Mouse (Mus musculus) cortical plate, adult 2 months (tissue): ENCODE measurements at regions not wholly inside any gene's neighbourhood (a gene's known extent, or its start where the extent isn't known, plus 50 kb on each side); places are given as distances from the start of the nearest gene placed in this dataset.

ENCODE experiments used
- H3K27ac ChIP-seq: fragments of 200-500 bp; 2 replicates; pipeline ENCODE4 v1.5.1; 2012; ENCODE audit warnings: low read length, control low read depth, inconsistent platforms; ENCODE audit not compliant: insufficient read depth
- H3K4me1 ChIP-seq: fragments of 200-500 bp; 2 replicates; pipeline ENCODE4 v1.6.1; 2011; ENCODE audit warnings: low read length; ENCODE audit not compliant: control insufficient read depth, insufficient read depth
- H3K4me3 ChIP-seq: fragments of 200-500 bp; 2 replicates; pipeline ENCODE4 v1.5.1; 2011; ENCODE audit warnings: mild to moderate bottlenecking, low read length, control low read depth; ENCODE audit not compliant: insufficient read depth
- CTCF ChIP-seq: fragments of 200-500 bp; IDR thresholded peaks from 2 replicates; pipeline ENCODE4 v1.5.1; 2011; ENCODE audit warnings: mild to moderate bottlenecking, control low read depth, low read length; ENCODE audit not compliant: insufficient read depth; ENCODE audit errors: extremely low read depth
- POLR2A ChIP-seq: fragments of 200-500 bp; IDR thresholded peaks from 2 replicates; pipeline ENCODE4 v1.6.1; 2011; ENCODE audit warnings: mild to moderate bottlenecking, low read length, control low read depth; ENCODE audit not compliant: insufficient read depth; ENCODE audit errors: extremely low read depth

- Histone ChIP-seq H3K27ac (no peak overlapping the region), H3K4me1 (no peaks in the 10 kb centered on the region), H3K4me3 (no peak overlapping the region)
- TF ChIP-seq POLR2A (no peak), CTCF (peak; percentile 70)
These were observed 251.5 kb downstream of the Sp3 start for GRCm38 (mm10) chr2:72728699-72729098.

- TF ChIP-seq POLR2A: no peak
- TF ChIP-seq CTCF: no peak
- Histone ChIP-seq H3K4me1 (no peaks in the 10 kb centered on the region), H3K4me3 (no peak overlapping the region), H3K27ac (no peak overlapping the region)
These were observed 246.9 kb downstream of the Sp3 start for GRCm38 (mm10) chr2:72733371-72733770.

GRCm38 (mm10) chr2:72735035-72735434 is 245.2 kb downstream of the Sp3 start:
- Histone ChIP-seq H3K4me3 (no peak overlapping the region), H3K27ac (no peak overlapping the region), H3K4me1 (no peaks in the 10 kb centered on the region)
- TF ChIP-seq POLR2A (no peak), CTCF (no peak)

- no peak for TF ChIP-seq CTCF
- TF ChIP-seq POLR2A: no peak
- H3K4me1 ChIP-seq: no peaks in the 10 kb centered on the region
- no peak overlapping the region for H3K4me3 ChIP-seq
- H3K27ac ChIP-seq: no peak overlapping the region
These were observed 243.6 kb downstream of the Sp3 start for GRCm38 (mm10) chr2:72736685-72737084.

- no peaks in the 10 kb centered on the region for H3K4me1 ChIP-seq
- no peak overlapping the region for H3K27ac ChIP-seq
- no peak overlapping the region for H3K4me3 ChIP-seq
- TF ChIP-seq POLR2A (no peak), CTCF (no peak)
These were observed 239.6 kb downstream of the Sp3 start for GRCm38 (mm10) chr2:72740391-72741361.

- H3K4me3 ChIP-seq: no peak overlapping the region
These were observed 238.5 kb downstream of the Sp3 start for GRCm38 (mm10) chr2:72741746-72742145.

GRCm38 (mm10) chr2:72743651-72744050 is 236.6 kb downstream of the Sp3 start:
- Histone ChIP-seq H3K27ac (no peak overlapping the region), H3K4me3 (no peak overlapping the region), H3K4me1 (no peaks in the 10 kb centered on the region)
- no peak for TF ChIP-seq POLR2A
- no peak for TF ChIP-seq CTCF

More at GRCm38 (mm10) chr2:72741746-72742145, 238.5 kb downstream of the Sp3 start:
- H3K4me1 ChIP-seq: no peaks in the 10 kb centered on the region
- no peak overlapping the region for H3K27ac ChIP-seq
- TF ChIP-seq CTCF (no peak), POLR2A (no peak)

- H3K27ac ChIP-seq: no peak overlapping the region
These were observed 235.3 kb downstream of the Sp3 start for GRCm38 (mm10) chr2:72744901-72745300.

GRCm38 (mm10) chr2:72746476-72747215 is 233.6 kb downstream of the Sp3 start:
- TF ChIP-seq POLR2A (no peak), CTCF (no peak)
- H3K4me3 ChIP-seq: no peak overlapping the region
- no peak overlapping the region for H3K27ac ChIP-seq
- H3K4me1 ChIP-seq: no peaks in the 10 kb centered on the region

More at GRCm38 (mm10) chr2:72744901-72745300, 235.3 kb downstream of the Sp3 start:
- TF ChIP-seq POLR2A (no peak), CTCF (no peak)
- H3K4me3 ChIP-seq: no peak overlapping the region
- no peaks in the 10 kb centered on the region for H3K4me1 ChIP-seq

- H3K4me1 ChIP-seq: no peaks in the 10 kb centered on the region
- TF ChIP-seq CTCF: no peak
- TF ChIP-seq POLR2A: no peak
- no peak overlapping the region for H3K27ac ChIP-seq
- H3K4me3 ChIP-seq: no peak overlapping the region
These were observed 232.9 kb downstream of the Sp3 start for GRCm38 (mm10) chr2:72747299-72747698.
